Mouse (Mus musculus) embryonic facial prominence, embryonic 15.5 days (tissue): Measurements from ENCODE around the gene L3mbtl2. TPM values are rescaled to one million over a fixed set of nuclear protein-coding genes. Genes with fewer than 3 reads are reported as not detected.

ENCODE experiments used
- ATAC-seq: fragments of 200-750 bp; cut with Nextera tagmentation; 2 replicates; pipeline ENCODE4 v1.8.0; 2017; ENCODE audit warnings: low read depth, moderate TSS enrichment; ENCODE audit not compliant: insufficient number of reproducible peaks, low FRiP score, low TSS enrichment
- H3K27ac ChIP-seq: fragments of 300-500 bp; sonication (generic); replicated peaks from 2 replicates; pipeline ENCODE4 v1.5.1; 2015; ENCODE audit warnings: mild to moderate bottlenecking, inconsistent platforms
- H3K27me3 ChIP-seq: fragments of 300-500 bp; sonication (generic); 2 replicates; pipeline ENCODE4 v1.6.1; 2015; ENCODE audit warnings: inconsistent platforms
- H3K36me3 ChIP-seq: fragments of 300-500 bp; sonication (generic); 2 replicates; pipeline ENCODE4 v1.6.1; 2015; ENCODE audit warnings: mild to moderate bottlenecking, inconsistent platforms
- H3K4me1 ChIP-seq: fragments of 300-500 bp; sonication (generic); 2 replicates; pipeline ENCODE4 v1.6.1; 2015; ENCODE audit warnings: inconsistent platforms
- H3K4me2 ChIP-seq: fragments of 300-500 bp; sonication (generic); replicated peaks from 2 replicates; pipeline ENCODE4 v1.6.1; 2015; ENCODE audit warnings: mild to moderate bottlenecking, inconsistent platforms
- H3K4me3 ChIP-seq: fragments of 300-500 bp; sonication (generic); replicated peaks from 2 replicates; pipeline ENCODE4 v1.5.1; 2015; ENCODE audit warnings: mild to moderate bottlenecking, inconsistent platforms
- H3K9ac ChIP-seq: fragments of 300-500 bp; sonication (generic); 2 replicates; pipeline ENCODE4 v1.6.1; 2015; ENCODE audit warnings: inconsistent platforms
- H3K9me3 ChIP-seq: fragments of 300-500 bp; sonication (generic); replicated peaks from 2 replicates; pipeline ENCODE4 v1.6.1; 2016; ENCODE audit warnings: inconsistent platforms
- WGBS: fragments of 180-500 bp; shearing (Covaris S2); methylation state at CpG from one replicate; pipeline ENCODE4 v1.1.7; 2015; 5-methylcytosine and 5-hydroxymethylcytosine counted together
- polyA plus RNA-seq: library from polyadenylated mRNA; unstranded; fragments of >200 nt; fragmentation: Nextera tagmentation; extraction: Ambion mirVana; gene quantifications from 2 replicates; pipeline ENCODE4 v1.2.1, GENCODE M21; 2015

L3mbtl2 gene
- polyA plus RNA-seq = 18.0 and 20.0 TPM in 2 replicates

GRCm38 (mm10) chr15:81663697-81664561 lies at the start of gene L3mbtl2:
Gene L3mbtl2, plus strand, starts transcription at chr15:81663889.
- H3K9ac ChIP-seq = peak within 1 kb of the TSS; percentile 69
- under 1% methylated on average over 55 of the region's 55 CpGs for WGBS
- no peaks in the 10 kb centered on the region for H3K27me3 ChIP-seq
- peak; percentile 97 for ATAC-seq
- peak within 1 kb of the TSS; percentile 86 for H3K4me3 ChIP-seq
- peak within 1 kb of the TSS; percentile 85 for H3K4me2 ChIP-seq
- H3K27ac ChIP-seq = no peak within 1 kb of the TSS
- no peaks in the 10 kb centered on the region for H3K9me3 ChIP-seq
- H3K4me1 ChIP-seq = peaks cover 10% of the 10 kb centered on the region
- H3K36me3 ChIP-seq = peaks cover 18% of the 10 kb centered on the region

GRCm38 (mm10) chr15:81649516-81650455 lies 13.9 kb upstream of the L3mbtl2 start:
- peaks cover 68% of the 10 kb centered on the region for H3K36me3 ChIP-seq
- no peaks in the 10 kb centered on the region for H3K27me3 ChIP-seq
- H3K27ac ChIP-seq = no peak overlapping the region
- no peak overlapping the region for H3K9ac ChIP-seq
- no peaks in the 10 kb centered on the region for H3K4me1 ChIP-seq
- ATAC-seq = no peak
- WGBS = 92% methylated on average over 8 of the region's 8 CpGs
- no peak overlapping the region for H3K4me2 ChIP-seq
- no peak overlapping the region for H3K4me3 ChIP-seq
- H3K9me3 ChIP-seq = no peaks in the 10 kb centered on the region

- peaks cover 60% of the 10 kb centered on the region for H3K36me3 ChIP-seq
- no peak for ATAC-seq
- H3K9me3 ChIP-seq = no peaks in the 10 kb centered on the region
- H3K4me2 ChIP-seq = no peak overlapping the region
- WGBS = 87% methylated on average over 7 of the region's 7 CpGs
- H3K4me3 ChIP-seq = no peak overlapping the region
- no peak overlapping the region for H3K9ac ChIP-seq
- no peak overlapping the region for H3K27ac ChIP-seq
- H3K4me1 ChIP-seq = no peaks in the 10 kb centered on the region
- no peaks in the 10 kb centered on the region for H3K27me3 ChIP-seq
These were observed 13.1 kb upstream of the L3mbtl2 start for GRCm38 (mm10) chr15:81650636-81651035.

GRCm38 (mm10) chr15:81661701-81662100 lies 2.0 kb upstream of the L3mbtl2 start:
- WGBS = 87% methylated on average over 2 of the region's 2 CpGs
- peaks cover 10% of the 10 kb centered on the region for H3K4me1 ChIP-seq
- no peaks in the 10 kb centered on the region for H3K9me3 ChIP-seq
- H3K27ac ChIP-seq = no peak overlapping the region
- no peak for ATAC-seq
- no peaks in the 10 kb centered on the region for H3K36me3 ChIP-seq
- no peak overlapping the region for H3K4me3 ChIP-seq
- H3K9ac ChIP-seq = no peak overlapping the region
- no peaks in the 10 kb centered on the region for H3K27me3 ChIP-seq
- no peak overlapping the region for H3K4me2 ChIP-seq

GRCm38 (mm10) chr15:81663281-81663680 lies 408 bp upstream of the L3mbtl2 start:
- 60% methylated on average over 10 of the region's 10 CpGs for WGBS
- Histone ChIP-seq H3K27me3 (no peaks in the 10 kb centered on the region), H3K9ac (no peak overlapping the region), H3K36me3 (peaks cover 12% of the 10 kb centered on the region), H3K9me3 (no peaks in the 10 kb centered on the region), H3K27ac (no peak overlapping the region), H3K4me2 (peak overlapping the region; percentile 85), H3K4me3 (peak overlapping the region; percentile 86), H3K4me1 (peaks cover 10% of the 10 kb centered on the region)
- ATAC-seq = no peak

GRCm38 (mm10) chr15:81666957-81667356 lies 3.3 kb downstream of the L3mbtl2 start:
- WGBS = 85% methylated on average over 10 of the region's 10 CpGs
- H3K4me1 ChIP-seq = peaks cover 10% of the 10 kb centered on the region
- H3K27ac ChIP-seq = no peak overlapping the region
- H3K9ac ChIP-seq = no peak overlapping the region
- no peaks in the 10 kb centered on the region for H3K27me3 ChIP-seq
- H3K36me3 ChIP-seq = peaks cover 34% of the 10 kb centered on the region
- H3K9me3 ChIP-seq = no peaks in the 10 kb centered on the region
- no peak overlapping the region for H3K4me2 ChIP-seq
- no peak overlapping the region for H3K4me3 ChIP-seq
- no peak for ATAC-seq

GRCm38 (mm10) chr15:81670231-81670640 lies 6.5 kb downstream of the L3mbtl2 start:
- Histone ChIP-seq H3K27me3 (no peaks in the 10 kb centered on the region), H3K9ac (no peak overlapping the region), H3K36me3 (peaks cover 46% of the 10 kb centered on the region), H3K9me3 (no peaks in the 10 kb centered on the region), H3K4me2 (no peak overlapping the region), H3K4me3 (no peak overlapping the region), H3K27ac (no peak overlapping the region), H3K4me1 (peaks cover under 1% of the 10 kb centered on the region; the same call in 1 of the 2 replicates)
- 80% methylated on average over 4 of the region's 4 CpGs for WGBS
- ATAC-seq = peak; percentile 35; the same call in 1 of the 2 replicates

- H3K27me3 ChIP-seq = no peaks in the 10 kb centered on the region
- no peak for ATAC-seq
- peaks cover 53% of the 10 kb centered on the region for H3K36me3 ChIP-seq
- H3K27ac ChIP-seq = no peak overlapping the region
- no peaks in the 10 kb centered on the region for H3K4me1 ChIP-seq
- H3K9me3 ChIP-seq = no peaks in the 10 kb centered on the region
- WGBS = 89% methylated on average over 3 of the region's 3 CpGs
- H3K4me3 ChIP-seq = no peak overlapping the region
- no peak overlapping the region for H3K9ac ChIP-seq
- H3K4me2 ChIP-seq = no peak overlapping the region
These were observed 12.9 kb downstream of the L3mbtl2 start for GRCm38 (mm10) chr15:81676637-81677036.

GRCm38 (mm10) chr15:81680301-81680805 lies 16.7 kb downstream of the L3mbtl2 start:
- no peak overlapping the region for H3K4me2 ChIP-seq
- 90% methylated on average over 4 of the region's 4 CpGs for WGBS
- peaks cover 77% of the 10 kb centered on the region for H3K36me3 ChIP-seq
- no peak for ATAC-seq
- no peaks in the 10 kb centered on the region for H3K4me1 ChIP-seq
- H3K4me3 ChIP-seq = no peak overlapping the region
- no peaks in the 10 kb centered on the region for H3K9me3 ChIP-seq
- H3K27me3 ChIP-seq = no peaks in the 10 kb centered on the region
- H3K27ac ChIP-seq = no peak overlapping the region
- H3K9ac ChIP-seq = no peak overlapping the region

GRCm38 (mm10) chr15:81693366-81693966 lies 29.8 kb downstream of the L3mbtl2 start:
- Histone ChIP-seq H3K27ac (no peak overlapping the region), H3K9me3 (no peaks in the 10 kb centered on the region), H3K4me3 (peak overlapping the region; percentile 61), H3K27me3 (peaks cover 45% of the 10 kb centered on the region), H3K4me1 (peaks cover 23% of the 10 kb centered on the region), H3K9ac (peak overlapping the region; percentile 50), H3K36me3 (peaks cover 5% of the 10 kb centered on the region; the same call in 1 of the 2 replicates), H3K4me2 (peak overlapping the region; percentile 97)
- no peak; the same call in 1 of the 2 replicates for ATAC-seq
- WGBS = 4% methylated on average over 41 of the region's 41 CpGs
